Mouse (Mus musculus): ENCODE data around the gene Gm21773. TPM values are rescaled to one million over a fixed set of nuclear protein-coding genes. Genes with fewer than 3 reads are reported as not detected.

Gm21773 gene
- polyA plus RNA-seq (2014; fragmentation: Illumina TruSeq; extraction: RNeasy Lipid Tissue Mini Kit (QIAGEN cat#74804); ENCODE audit: low replicate concordance) = not detected

DNA sequence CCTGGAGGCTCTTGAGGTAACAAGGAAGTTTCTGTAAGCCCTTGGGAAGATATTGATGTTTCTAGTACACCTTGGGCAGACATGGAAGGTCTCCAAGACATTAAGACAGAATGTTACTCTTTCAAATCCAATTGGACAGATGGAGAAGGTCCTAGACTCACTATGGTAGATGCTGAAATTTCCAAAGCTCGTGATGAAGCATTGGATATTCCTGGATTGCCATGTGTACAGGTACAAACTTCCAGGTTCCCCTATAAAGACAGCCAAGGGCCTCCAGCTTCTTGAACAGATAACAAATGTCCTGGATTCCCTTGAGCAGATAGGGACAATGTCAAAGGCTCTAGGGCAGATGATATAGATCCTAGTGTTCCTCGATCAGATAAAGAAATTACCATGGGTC lies at the start of gene Gm21773:
Gene Gm21773 (minus strand): TSS at position 101 of the 400 bp plus-strand sequence.

Measured in small intestine, adult 10 weeks (tissue).